In the genomic region with DNA sequence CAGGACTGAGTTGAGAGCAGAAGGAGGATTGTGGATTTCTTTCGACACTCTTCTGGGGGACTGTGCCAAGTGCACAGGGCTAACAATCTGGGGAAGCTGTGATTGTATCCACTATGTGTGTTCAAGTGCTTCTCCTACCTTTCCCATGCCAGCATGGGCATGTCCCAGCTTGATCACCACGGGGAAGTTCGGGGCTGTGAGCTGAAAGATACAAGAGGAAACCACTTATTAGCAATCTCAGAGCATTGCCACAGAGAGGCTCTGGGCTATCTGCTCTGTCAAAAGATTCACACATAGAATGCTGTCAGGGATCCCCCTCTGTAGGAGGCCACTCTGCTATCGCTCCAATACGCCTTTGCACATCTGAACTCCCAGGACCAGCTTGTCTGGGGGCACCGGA, we compare ENCODE assay signal across 23 mouse cellular contexts.
"Had no signal": no experiment of that assay in that cellular context is flagged by ENCODE, and none has a peak within 500 bp of the region (broad histone marks: within the 10 kb centered on the region; RNA-seq: fewer than 3 reads in every experiment).

No protein-coding gene starts in this region.

- H3K9me3 ChIP-seq: limb, embryonic 12.5 days; limb, embryonic 15.5 days; midbrain, embryonic 12.5 days; midbrain, embryonic 15.5 days; neural tube, embryonic 13.5 days; stomach, embryonic 15.5 days had no signal

- H3K36me3 ChIP-seq: limb, embryonic 12.5 days; limb, embryonic 15.5 days; midbrain, embryonic 12.5 days; midbrain, embryonic 15.5 days; neural tube, embryonic 13.5 days; stomach, embryonic 15.5 days had no signal

- H3K4me1 ChIP-seq: midbrain, embryonic 12.5 days; midbrain, embryonic 15.5 days had no signal

- ATAC-seq: intestine, postnatal 0 days; liver, postnatal 0 days; lung, postnatal 0 days; midbrain, embryonic 15.5 days had no signal

- H3K9ac ChIP-seq: limb, embryonic 12.5 days; limb, embryonic 15.5 days; liver, embryonic 14.5 days; liver, postnatal 0 days; lung, embryonic 14.5 days; midbrain, embryonic 12.5 days; midbrain, embryonic 15.5 days; neural tube, embryonic 13.5 days; stomach, embryonic 15.5 days had no signal

- H3K27ac ChIP-seq: left cerebral cortex, adult 2 months; limb, embryonic 12.5 days; limb, embryonic 15.5 days; liver, embryonic 14.5 days; midbrain, embryonic 12.5 days; midbrain, embryonic 15.5 days; neural tube, embryonic 13.5 days; stomach, embryonic 15.5 days had no signal

- H3K4me3 ChIP-seq: left cerebral cortex, adult 2 months; limb, embryonic 12.5 days; limb, embryonic 15.5 days; midbrain, embryonic 12.5 days; midbrain, embryonic 15.5 days; myocyte; neural tube, embryonic 13.5 days; stomach, embryonic 15.5 days had no signal

- H3K4me2 ChIP-seq: limb, embryonic 12.5 days; limb, embryonic 15.5 days; liver, embryonic 11.5 days; lung, embryonic 14.5 days; midbrain, embryonic 12.5 days; midbrain, embryonic 15.5 days; neural tube, embryonic 13.5 days; stomach, embryonic 15.5 days had no signal

- H3K27me3 ChIP-seq: limb, embryonic 12.5 days; limb, embryonic 15.5 days; midbrain, embryonic 12.5 days; midbrain, embryonic 15.5 days; neural tube, embryonic 13.5 days; stomach, embryonic 15.5 days had no signal

- DNase-seq: layer of hippocampus, postnatal 36 days; left cerebral cortex, postnatal 4 days; liver, postnatal 0 days; lung, embryonic 14.5 days; lung, postnatal 36 days; retina, postnatal 1 day; right cerebral cortex, postnatal 25 days; spleen, adult 18-20 months; thymus, adult 2 months; thymus, postnatal 14 days; thymus, postnatal 4 days had no signal
